Mouse (Mus musculus): ENCODE data around the gene Med16.

Gene Med16

DNA sequence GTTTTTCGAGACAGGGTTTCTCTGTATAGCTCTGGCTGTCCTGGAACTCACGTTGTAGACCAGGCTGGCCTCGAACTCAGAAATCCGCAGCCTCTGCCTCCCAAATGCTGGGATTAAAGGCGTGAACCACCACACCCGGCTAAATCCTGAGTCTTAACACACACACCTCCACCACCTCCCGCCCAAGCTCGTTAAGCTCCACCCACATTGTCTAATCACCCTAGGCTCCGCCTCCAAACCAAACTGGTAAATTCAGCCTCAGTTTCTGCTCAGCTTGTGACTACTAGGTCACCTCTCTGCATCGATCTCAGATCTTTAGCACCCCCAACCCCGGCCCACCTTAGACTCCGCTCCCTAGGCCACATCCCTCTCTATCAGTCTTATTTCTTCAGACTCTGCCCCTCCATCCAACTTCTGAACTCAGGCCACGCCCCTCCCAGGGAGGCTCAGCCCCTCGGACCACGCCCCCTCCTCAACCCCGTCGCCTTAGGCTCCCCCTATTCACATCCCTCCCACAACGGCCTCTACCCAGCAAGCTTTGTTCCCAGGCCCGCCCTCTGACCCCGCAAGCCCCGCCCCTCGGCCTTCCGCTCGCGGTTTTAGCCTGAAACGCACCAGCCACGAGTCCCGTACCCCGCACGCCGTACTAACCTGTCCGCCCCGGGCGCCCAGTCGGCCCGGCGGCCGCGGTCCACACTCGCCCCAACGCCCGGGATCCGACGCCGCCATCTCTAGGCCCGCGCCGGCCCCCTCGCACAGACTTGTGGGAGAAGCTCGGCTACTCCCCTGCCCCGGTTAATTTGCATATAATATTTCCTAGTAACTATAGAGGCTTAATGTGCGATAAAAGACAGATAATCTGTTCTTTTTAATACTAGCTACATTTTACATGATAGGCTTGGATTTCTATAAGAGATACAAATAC is at the start of gene Med16:
Gene Med16 (minus strand): TSS at position 757 of the 925 bp plus-strand sequence.
- DNase-seq (ENCODE audit: low spot score) = peak; percentile 94

DNA sequence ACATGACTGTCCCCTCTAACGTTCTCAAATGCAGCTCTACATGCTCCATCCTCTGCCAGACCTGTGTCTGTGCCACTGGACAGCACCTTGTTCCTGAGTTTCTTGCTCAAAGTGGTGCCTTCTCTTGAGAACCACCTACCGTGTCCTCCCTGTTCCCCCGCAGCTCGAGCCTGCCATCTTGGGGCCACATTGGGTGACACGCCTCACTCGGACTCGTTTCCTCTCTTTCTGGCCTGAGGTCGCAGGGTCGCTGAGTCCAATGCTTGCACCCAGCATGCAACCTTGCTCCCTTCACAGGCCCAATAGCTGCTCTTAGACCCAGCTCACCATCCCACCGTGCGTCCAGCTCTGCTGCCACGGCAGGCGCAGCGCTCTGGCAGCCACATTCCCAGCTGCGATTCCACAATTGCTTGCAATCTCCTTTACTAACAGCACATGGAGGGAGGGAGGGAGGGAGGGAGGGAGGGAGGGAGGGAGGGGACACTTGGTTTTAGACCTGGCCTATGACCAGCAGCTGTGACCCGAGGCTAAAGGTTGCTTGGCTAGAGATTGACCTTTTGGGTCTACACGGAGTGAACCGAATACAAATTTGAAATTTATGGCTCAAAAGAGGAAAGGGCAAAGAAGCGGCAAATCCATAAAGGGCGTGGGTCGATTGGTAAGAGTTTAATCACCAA is 49.6 kb upstream of the Med16 start:
- DNase-seq (ENCODE audit: low spot score) = peak; percentile 63

DNA sequence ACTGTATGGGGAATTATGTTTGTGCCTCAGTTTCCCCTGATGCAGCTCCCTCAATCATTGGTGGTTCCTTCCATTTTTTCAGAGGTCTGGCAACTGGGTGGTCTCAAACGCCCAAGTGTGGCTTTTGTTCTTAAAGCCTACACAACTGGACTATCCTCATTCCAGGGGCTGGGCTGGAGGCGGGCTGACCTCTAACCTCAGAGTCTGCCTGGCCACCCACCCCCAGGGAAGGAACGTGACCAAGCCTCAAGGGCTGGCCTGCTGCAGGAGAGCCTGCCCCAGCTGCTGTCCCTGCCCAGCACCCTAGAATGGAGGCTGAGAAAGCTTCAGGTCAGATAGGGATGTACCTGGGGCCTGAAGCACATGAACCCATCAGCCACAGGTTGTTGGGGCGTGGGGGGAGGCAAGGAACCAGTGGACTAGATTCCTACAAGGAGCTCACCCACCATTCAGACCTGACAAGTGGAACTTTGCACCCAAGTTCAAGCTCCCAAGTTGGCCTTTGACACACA is 48.0 kb upstream of the Med16 start:
- DNase-seq (ENCODE audit: low spot score) = no peak

DNA sequence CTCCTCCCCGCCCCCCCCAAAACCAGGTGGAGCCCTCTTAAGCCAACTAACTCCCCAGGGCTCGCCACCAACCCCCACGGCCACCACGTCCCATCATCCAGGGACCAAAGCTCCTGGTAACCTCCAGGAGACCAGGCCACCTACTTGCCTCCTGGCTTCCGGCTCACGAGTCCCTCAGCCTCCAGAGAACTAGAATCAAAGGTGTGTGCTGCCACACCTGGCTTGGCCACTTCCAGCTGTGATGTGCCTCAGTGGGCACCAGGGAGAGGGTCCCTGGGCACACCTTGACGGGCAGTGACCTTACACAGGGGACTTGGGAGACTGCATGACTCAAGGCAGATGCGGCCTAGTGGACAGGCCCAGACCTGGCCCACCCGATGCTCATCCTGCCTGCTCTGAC is 47.0 kb upstream of the Med16 start:
- DNase-seq (ENCODE audit: low spot score) = no peak

DNA sequence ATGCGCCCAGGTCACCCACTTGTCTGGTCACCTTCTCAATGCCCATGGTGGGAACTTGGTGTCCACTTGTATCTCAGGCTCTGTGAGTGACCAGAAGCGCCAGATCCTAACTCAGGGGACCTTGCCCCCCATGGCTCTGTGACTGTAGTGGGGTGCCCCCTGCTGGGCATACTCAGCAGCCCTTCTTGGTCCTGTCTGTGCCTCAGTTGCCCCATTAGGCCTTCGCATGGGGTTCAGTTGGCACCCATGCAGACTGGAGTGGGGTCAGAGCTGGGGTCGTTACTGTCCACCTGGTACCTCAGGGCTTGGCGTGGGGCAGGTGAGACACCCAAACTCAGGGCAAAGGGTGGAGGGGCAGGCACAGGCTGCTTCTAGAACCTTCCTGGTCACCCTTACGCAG is 45.2 kb upstream of the Med16 start:
- DNase-seq (ENCODE audit: low spot score) = no peak

DNA sequence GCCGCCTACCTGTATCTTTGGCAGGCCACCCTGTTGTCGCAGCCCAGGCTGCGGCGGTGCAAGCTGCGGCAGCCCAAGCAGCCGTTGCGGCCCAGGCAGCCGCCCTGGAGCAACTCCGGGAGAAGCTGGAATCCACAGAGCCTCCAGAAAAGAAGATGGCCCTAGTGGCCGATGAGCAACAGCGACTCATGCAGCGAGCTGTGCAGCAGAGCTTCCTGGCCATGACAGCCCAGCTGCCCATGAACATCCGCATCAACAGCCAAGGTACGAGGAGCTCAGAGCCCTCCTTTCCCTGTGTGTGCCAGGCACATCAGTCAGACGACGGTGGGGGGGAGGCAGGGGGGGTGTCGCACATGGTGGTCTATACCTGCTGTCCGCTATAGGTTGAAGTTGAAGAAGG is 41.9 kb upstream of the Med16 start:
- no peak for DNase-seq (ENCODE audit: low spot score)

DNA sequence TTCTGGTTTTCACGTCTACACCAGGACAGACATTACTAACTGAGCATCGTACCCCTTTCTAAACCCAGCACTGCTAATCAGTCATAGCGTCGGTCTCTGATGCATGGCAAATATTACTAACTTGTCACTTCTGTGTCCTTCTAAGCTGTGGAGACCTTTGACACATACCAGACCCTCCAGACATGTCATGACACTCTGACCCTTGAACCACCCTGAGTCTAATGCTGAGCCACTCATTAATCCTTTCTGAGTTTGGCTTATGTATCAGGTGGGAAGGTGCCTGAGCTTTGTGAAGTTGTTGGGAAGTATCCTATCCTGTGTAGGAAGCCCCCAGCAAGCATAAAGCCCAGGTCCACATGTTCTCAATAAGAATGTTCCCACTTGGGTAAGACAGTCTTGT is 41.1 kb upstream of the Med16 start:
- DNase-seq (ENCODE audit: low spot score) = no peak

DNA sequence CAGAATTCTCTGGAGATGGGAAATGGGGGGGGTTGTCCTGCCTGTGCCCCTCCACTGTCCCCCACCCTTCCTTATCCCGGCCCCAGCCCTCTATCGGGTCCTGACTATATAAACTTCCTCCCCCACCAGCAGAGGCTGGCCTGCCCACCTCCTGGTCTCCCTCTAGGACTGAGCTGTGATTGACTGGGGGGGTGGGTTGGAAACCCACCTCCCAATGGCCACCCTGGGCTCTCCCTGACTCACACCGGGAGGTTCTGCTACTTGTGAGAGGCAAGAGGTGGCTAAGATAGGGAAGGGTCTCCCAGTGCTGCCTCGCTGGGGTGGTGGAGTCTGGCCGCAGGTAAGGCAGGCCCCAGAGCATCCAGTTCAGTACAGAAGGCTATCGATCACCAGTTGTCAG is 38.8 kb upstream of the Med16 start:
- DNase-seq (ENCODE audit: low spot score) = no peak

DNA sequence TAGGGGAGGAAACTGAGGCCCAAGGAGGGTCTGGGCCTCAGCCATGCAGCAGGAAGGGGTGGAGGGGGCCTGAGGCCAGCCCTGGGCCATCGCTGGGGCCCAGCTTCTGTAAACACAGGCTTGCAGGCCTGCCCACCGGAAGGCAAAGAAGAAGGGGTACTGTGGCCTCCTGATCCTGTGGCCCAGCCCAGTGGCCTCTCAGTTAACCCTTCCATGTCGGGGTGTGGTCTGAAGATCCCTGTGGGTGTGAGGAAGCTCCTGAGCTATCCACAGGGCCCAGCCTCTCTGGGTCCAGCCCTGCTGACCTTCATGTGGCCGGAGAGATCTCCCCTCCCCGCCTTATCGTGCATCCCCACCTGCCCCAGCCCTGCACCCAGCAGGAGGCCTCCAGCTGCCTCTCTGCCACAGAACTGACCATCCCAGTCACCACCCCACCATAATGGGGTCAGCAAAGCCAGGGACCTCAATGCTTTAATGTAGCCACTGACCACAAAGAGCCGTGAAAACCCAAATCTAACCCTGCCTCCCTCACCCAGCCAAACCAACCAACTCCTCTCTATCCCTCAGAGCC is 38.1 kb upstream of the Med16 start:
- no peak for DNase-seq (ENCODE audit: low spot score)

DNA sequence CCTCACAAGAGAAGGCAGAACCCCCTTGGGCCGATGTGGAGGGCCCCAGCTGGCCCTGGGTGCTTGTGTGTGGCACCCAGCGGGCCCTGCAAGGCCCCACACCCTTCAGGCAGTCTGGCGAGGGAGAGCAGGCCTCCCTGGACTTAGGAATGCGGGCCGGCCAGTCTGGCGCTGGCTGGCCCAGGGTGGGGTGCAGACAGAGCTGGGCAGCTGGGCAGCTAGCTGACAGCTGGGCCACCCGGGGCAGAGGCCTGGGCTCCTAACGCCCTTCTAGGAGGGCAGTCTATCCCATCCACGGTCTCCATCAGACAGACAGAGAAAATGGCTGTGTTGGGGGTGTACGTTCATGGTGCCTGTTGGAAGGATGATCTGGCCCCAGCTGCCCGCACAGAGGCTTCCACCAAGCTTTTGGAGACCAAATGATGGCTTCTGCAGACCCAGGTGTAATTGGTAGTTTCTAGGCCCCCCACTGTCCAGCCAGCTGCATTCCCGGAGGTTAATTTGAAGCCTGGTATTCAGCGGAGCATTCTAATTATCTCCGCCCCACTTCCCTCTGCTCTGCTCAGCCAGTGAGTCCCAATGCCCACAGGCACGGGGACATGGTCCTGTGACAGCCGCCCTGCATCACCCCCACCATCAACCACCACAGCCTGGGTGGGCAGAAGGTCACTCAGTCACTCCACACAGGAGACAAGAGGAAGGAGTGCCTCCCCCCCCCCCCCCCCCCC is 36.9 kb upstream of the Med16 start:
- no peak for DNase-seq (ENCODE audit: low spot score)

DNA sequence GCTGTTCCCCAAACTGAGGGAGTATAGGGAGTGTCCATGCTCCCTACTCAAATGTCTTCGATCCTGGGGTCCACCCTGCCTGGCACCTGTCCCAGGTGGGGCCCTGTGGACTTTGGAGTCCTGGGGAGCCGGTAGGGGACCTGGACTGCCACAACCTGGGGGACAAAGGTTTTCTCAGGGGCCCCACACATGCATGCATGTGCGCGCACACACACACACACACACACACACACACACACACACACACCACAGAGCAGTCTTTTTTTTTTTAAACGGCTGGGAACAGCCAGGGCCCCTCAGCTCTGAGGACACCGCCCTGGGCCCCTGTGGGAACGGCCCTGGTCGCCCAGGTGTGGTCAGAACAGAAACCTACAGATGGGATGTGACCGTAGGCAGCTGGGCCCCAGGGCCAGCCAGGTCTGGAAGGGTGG is 34.8 kb upstream of the Med16 start:
- DNase-seq (ENCODE audit: low spot score) = no peak

DNA sequence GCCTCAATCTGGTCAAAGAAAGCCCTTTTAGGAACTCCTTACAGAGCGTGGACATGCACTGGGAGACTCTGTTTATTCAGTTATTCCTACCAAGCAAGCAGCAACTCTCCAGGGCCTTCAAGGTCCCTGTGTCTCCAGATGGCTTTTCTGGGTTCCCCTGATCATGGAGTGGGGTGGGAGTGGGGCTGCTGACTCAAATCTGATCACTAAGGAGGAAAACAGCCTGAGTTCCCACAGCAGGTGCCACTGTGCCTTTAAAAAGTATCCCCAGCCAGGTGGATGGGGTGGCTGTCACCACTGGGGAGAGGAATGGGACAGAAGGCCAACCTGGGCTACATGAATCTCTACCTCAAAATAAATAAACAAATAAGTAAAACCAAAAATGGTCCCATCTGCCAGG is 34.3 kb upstream of the Med16 start:
- DNase-seq (ENCODE audit: low spot score) = no peak

DNA sequence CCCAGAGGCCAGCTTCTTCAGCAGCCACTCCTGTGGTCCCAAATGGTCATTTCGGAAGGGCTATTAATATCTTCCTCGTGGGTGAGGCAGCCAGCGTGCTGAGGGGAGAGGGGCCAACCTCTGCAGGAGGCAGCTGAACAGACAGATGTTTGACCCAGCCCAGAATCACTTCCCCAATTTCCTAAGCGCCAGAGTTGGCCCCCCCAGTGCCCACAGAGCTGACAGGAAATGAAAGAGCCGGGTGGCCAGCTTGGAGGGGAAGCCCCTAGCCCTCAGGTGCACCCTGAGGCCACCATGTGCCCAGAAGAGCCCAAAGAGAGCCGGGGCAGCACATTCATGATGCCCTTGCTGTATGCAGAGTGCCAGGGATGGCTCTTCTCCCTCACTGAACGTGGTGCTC is 32.0 kb upstream of the Med16 start:
- DNase-seq (ENCODE audit: low spot score) = no peak

DNA sequence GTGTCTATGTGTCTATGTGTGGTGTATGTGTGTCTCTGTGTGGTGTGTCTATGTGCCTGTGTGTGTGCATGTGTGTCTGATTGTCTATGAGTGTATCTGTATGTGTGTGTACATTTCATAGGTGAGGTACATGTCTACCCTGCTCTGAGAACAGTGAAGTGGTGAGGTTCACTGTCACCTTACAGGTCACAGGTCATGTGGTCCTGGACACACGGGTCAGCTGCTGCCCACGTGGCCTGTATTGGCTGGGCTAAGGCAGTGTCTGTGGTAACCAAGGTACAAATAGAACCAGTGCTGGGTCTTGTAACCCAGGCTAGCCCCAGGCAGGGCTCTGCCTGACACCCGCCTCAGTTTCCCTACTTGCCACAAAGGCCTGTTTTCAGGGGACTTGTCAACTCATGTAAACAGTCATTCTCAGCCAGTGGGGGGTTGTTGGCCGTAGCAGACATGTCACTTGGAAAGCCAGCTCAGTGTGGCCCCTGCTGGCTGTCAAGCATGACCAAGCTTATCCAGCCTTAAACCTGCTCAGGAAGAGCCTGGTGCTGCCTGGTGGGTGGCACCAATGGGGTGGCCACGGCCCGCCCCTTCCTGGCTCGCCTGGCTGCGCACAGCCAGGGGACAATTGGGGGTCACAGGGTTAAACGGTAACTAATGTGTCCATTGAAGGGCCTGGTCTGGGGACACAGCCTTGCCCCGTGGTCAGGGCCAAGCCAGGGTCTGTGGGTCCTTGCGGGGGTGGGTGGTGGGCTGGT is 29.2 kb upstream of the Med16 start:
- no peak for DNase-seq (ENCODE audit: low spot score)

DNA sequence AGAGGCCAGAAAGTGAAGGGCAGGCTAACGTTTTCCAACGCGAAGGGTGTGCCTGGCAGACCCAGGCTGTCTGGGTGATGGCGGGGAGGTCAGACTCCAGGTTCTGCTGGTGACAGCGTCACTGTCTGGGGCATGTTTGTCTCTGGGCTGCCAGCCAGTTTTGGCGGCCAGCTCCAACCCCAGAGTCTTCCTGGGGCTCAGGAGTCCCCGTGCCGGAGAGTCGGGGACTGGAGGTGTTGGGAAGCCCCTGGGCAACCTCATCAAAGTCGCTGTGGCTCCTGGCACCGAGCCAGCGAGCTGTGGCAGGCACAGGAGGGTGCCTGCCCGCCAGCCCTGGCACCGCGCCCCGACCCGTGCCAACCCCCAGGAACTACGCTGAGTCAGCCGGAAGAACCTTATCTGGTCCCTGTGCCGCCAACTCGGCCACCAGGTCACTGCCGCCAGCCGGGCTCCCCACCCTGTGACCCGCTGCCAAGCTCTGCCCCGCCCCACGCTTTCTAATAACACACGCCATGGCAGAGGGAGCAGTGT is 28.3 kb upstream of the Med16 start:
- DNase-seq (ENCODE audit: low spot score) = peak; percentile 73

DNA sequence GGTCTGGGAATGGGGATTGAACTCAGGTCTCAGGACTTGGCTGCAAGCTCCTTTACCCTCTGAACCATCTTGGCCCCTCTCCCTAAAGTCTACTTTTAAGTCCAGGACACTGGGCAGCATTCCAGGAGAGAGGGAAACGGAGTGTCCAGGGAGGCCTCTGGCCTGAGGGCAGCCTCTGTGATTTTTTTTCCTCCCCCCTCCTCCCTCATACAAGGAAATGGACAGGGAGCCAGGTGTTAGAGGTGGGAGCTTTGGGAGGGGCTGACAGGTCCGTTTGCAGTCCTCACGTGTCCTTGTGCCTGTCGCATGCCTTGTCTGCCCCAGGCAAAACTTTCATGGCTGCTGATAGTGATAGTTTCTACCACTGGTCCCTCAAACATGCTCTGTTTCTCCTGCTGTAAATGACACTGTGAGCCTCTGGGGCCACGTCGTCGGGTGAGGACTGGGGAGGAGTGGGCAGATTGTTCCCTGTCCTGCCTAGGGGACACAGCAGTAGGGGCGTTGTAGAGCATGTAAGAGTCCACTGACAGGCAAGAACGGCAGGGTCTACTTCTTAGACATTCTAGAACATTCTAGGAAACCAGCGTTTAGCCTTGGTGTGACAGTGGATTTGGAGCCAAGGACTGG is 27.7 kb upstream of the Med16 start:
- DNase-seq (ENCODE audit: low spot score) = no peak

DNA sequence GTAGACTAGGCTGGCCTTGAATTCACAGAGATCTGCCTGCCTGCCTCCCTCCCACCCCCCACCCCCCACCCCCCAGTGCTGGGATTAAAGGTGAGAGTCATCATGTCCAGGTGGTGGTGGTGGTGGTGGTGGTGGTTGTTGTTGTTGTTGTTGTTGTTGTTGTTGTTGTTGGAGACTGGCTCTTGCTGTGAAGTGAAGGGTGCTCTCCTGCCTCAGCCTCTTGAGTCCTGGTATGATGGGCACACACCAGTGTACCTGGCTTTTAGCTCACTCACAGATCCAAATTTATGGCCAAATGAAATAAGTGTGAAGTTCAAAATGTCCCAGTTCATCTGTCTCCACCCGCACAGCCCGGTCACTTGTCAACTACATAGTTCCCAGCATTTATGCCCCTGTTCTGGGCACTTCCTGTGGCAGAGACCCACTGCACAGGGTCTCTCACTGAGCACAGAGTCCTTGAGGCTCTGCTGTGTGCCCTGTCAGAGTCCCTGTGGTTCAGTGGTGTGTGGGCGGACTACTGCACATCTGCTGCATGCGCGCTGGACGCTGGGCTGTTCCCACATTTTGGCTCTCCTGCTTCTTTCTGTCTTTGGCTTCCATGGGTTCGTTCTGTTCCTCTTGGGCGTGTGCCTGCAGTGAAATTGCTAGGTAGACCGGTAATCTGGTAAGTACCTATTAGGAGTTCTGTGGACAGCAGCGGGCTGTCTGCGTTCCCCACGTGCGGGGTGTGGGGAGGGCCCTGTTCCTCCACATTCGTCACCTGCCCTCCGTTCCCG is 26.3 kb upstream of the Med16 start:
- DNase-seq (ENCODE audit: low spot score) = no peak

DNA sequence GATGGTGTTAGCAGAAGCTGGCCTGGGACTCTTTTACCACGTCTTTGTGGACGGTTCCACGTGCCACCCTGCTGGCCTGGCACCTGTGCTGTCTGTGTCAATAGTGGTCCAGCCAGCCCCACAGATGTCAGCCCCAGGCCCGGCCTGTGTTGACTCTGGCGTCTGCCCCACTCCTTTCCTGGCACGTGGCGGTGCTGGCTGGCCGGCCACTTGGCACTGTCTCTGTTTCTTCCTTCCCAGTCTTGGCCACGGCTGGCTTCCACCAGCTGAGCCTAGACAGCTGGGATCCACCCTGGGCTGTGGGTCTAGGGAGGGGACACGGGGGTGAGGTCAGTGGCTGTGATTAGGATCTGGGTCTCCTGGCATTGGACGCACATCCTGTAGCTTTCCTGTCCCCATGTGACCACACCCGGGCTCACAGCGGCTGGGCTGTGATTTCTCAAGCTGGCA is 25.6 kb upstream of the Med16 start:
- DNase-seq (ENCODE audit: low spot score) = peak; percentile 71

DNA sequence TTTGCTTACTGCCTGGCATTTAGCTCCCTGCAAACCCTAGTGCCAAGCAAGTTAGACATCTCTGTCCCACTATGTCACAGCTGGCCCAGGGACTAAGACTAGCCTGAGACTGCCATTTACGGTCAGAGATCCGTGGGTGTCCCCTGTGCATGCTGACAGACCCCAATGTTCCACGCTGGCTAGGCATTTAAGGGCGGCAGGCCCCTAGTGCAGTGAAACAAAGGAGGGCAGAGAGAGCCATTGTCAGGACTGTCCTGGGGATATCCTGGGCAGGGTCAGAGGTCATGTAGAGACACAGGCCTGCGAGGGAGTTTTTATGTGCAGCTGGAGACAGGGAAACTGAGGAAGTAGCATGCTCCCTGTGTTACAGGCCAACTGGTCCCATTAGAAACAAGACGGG is 25.1 kb upstream of the Med16 start:
- DNase-seq (ENCODE audit: low spot score) = no peak

DNA sequence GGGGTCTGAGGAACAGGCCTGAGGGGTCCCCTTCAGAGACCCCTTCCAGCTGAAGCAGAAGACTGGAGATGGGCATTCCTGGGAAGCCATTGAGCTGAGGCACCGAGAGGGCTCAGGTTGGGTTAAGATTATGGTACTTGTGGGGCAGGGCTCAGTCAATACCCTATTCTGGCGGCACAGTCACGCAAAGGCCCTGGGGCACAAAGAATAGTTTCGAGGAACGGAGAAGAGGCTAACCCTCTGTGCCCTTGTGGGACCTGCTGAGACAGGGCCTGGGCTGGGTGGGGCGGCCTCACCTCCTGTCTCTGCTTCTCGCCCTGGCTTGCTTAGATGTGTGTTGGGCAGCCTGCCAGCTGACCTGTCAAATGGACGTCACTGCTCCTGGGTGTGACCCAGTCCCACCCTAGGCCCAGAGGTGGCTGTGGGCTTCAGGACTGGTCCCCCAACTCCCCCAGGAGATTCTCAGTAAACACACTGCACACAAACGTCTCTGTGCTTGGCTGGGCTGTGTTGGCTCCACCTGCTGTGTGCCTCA is 24.5 kb upstream of the Med16 start:
- DNase-seq (ENCODE audit: low spot score) = no peak

Measured in ovary, adult 18-20 months (tissue).